In genomic region chr1:11466325-11466724, GRCm38 (mm10) we compare ENCODE assay signal across 21 mouse cellular contexts. TPM values are rescaled to one million over a fixed set of nuclear protein-coding genes. Genes with fewer than 3 reads are reported as not detected.
A peak's percentile ranks its signal among the peaks of the same experiment; 100 is the strongest.
DNase-seq lines count a peak whose midpoint lies in the region; ATAC-seq and TF ChIP-seq lines count a peak whose summit lies in the region.
"Had no signal": no experiment of that assay in that cellular context is flagged by ENCODE, and none has a peak within 500 bp of the region (broad histone marks: within the 10 kb centered on the region; RNA-seq: fewer than 3 reads in every experiment).

No protein-coding gene starts in this region.

- peak; percentile 31 for TF ChIP-seq CTCF in intestine, postnatal 0 days (IDR thresholded peaks at IDR 0.05; ENCODE audit: low read depth)

- no peak overlapping the region for H3K27ac ChIP-seq in forebrain, embryonic 14.5 days (ENCODE audit: low read depth, low read length)
- H3K27ac ChIP-seq in forebrain, embryonic 11.5 days (ENCODE audit: low read depth, low read length): no peak overlapping the region
- no peak overlapping the region for H3K27ac ChIP-seq in intestine, postnatal 0 days (ENCODE audit: low read depth, low read length)
- no peak overlapping the region for H3K27ac ChIP-seq in intestine, embryonic 15.5 days
- H3K27ac ChIP-seq: forebrain, embryonic 13.5 days; heart, embryonic 13.5 days; neural tube, embryonic 12.5 days had no signal

- no peak overlapping the region for H3K4me3 ChIP-seq in forebrain, embryonic 14.5 days (ENCODE audit: low read depth, low read length)
- H3K4me3 ChIP-seq in forebrain, embryonic 11.5 days (ENCODE audit: low read depth, low read length): no peak overlapping the region
- no peak overlapping the region for H3K4me3 ChIP-seq in intestine, postnatal 0 days (ENCODE audit: low read depth, low read length)
- H3K4me3 ChIP-seq in intestine, embryonic 15.5 days (replicated peaks): no peak overlapping the region
- H3K4me3 ChIP-seq: forebrain, embryonic 13.5 days; heart, embryonic 13.5 days; neural tube, embryonic 12.5 days had no signal

- no peaks in the 10 kb centered on the region for H3K9me3 ChIP-seq in forebrain, embryonic 14.5 days (replicated peaks; ENCODE audit: control insufficient read depth, low read length)
- no peaks in the 10 kb centered on the region for H3K9me3 ChIP-seq in forebrain, embryonic 11.5 days (ENCODE audit: control insufficient read depth, low read length)
- H3K9me3 ChIP-seq in intestine, postnatal 0 days (ENCODE audit: control insufficient read depth): no peaks in the 10 kb centered on the region
- H3K9me3 ChIP-seq in intestine, embryonic 15.5 days: no peaks in the 10 kb centered on the region
- H3K9me3 ChIP-seq: forebrain, embryonic 13.5 days; neural tube, embryonic 12.5 days had no signal

- H3K27me3 ChIP-seq in forebrain, embryonic 14.5 days (replicated peaks; ENCODE audit: control insufficient read depth, insufficient read depth, low read length): no peaks in the 10 kb centered on the region
- H3K27me3 ChIP-seq in forebrain, embryonic 11.5 days (ENCODE audit: control insufficient read depth, insufficient read depth, low read length): no peaks in the 10 kb centered on the region
- no peaks in the 10 kb centered on the region for H3K27me3 ChIP-seq in intestine, postnatal 0 days (replicated peaks; ENCODE audit: control insufficient read depth, insufficient read depth, low read length)
- no peaks in the 10 kb centered on the region for H3K27me3 ChIP-seq in intestine, embryonic 15.5 days (replicated peaks)
- H3K27me3 ChIP-seq: forebrain, embryonic 13.5 days; heart, embryonic 13.5 days; neural tube, embryonic 12.5 days had no signal

- H3K36me3 ChIP-seq in forebrain, embryonic 14.5 days (ENCODE audit: control insufficient read depth, insufficient read depth, low read length): no peaks in the 10 kb centered on the region
- no peaks in the 10 kb centered on the region for H3K36me3 ChIP-seq in forebrain, embryonic 11.5 days (ENCODE audit: control insufficient read depth, insufficient read depth, low read length)
- no peaks in the 10 kb centered on the region for H3K36me3 ChIP-seq in intestine, postnatal 0 days (ENCODE audit: control insufficient read depth, insufficient read depth)
- H3K36me3 ChIP-seq in intestine, embryonic 15.5 days: no peaks in the 10 kb centered on the region
- H3K36me3 ChIP-seq: heart, embryonic 13.5 days; neural tube, embryonic 12.5 days had no signal

- H3K9ac ChIP-seq in forebrain, embryonic 14.5 days (ENCODE audit: low read length): no peak overlapping the region
- H3K9ac ChIP-seq in forebrain, embryonic 11.5 days (ENCODE audit: low read length): no peak overlapping the region
- H3K9ac ChIP-seq in intestine, postnatal 0 days (ENCODE audit: low read depth, low read length): no peak overlapping the region
- no peak overlapping the region for H3K9ac ChIP-seq in intestine, embryonic 15.5 days
- H3K9ac ChIP-seq: forebrain, embryonic 13.5 days; heart, embryonic 13.5 days; neural tube, embryonic 12.5 days had no signal

- peak; percentile 8 for DNase-seq in forebrain, embryonic 14.5 days (ENCODE audit: low spot score)
- DNase-seq in forebrain, embryonic 11.5 days (ENCODE audit: low spot score): no peak
- DNase-seq in 3T3-L1 (ENCODE audit: low read depth, low spot score) (peak; percentile 16), R1 (ENCODE audit: low read depth, low spot score) (peak; percentile 44)
- DNase-seq in testis, postnatal 14 days (ENCODE audit: low spot score): no peak
- no peak for DNase-seq in thymus, postnatal 14 days
- DNase-seq: adrenal gland, postnatal 25 days; cerebellum, adult 2 months; heart, postnatal 36 days; kidney, adult 2 months; kidney, postnatal 25 days; lung, adult 2 months; lung, postnatal 4 days; right cerebral cortex, postnatal 4 days had no signal

- no peaks in the 10 kb centered on the region for H3K4me1 ChIP-seq in forebrain, embryonic 14.5 days (ENCODE audit: control insufficient read depth, insufficient read depth, low read length)
- no peaks in the 10 kb centered on the region for H3K4me1 ChIP-seq in forebrain, embryonic 11.5 days (replicated peaks; ENCODE audit: control insufficient read depth, insufficient read depth, low read length)
- no peaks in the 10 kb centered on the region for H3K4me1 ChIP-seq in intestine, postnatal 0 days (replicated peaks; ENCODE audit: control insufficient read depth, insufficient read depth, low read length)
- no peaks in the 10 kb centered on the region for H3K4me1 ChIP-seq in intestine, embryonic 15.5 days (replicated peaks)
- H3K4me1 ChIP-seq: forebrain, embryonic 13.5 days; heart, embryonic 13.5 days; neural tube, embryonic 12.5 days had no signal

- 78% methylated on average over 1 of the region's 1 CpGs for WGBS in forebrain, embryonic 14.5 days
- 80% methylated on average over 1 of the region's 1 CpGs for WGBS in forebrain, embryonic 11.5 days
- WGBS in intestine, postnatal 0 days: 70% methylated on average over 1 of the region's 1 CpGs
- 66% methylated on average over 1 of the region's 1 CpGs for WGBS in intestine, embryonic 15.5 days

- H3K4me2 ChIP-seq in forebrain, embryonic 14.5 days (ENCODE audit: low read length): no peak overlapping the region
- no peak overlapping the region for H3K4me2 ChIP-seq in forebrain, embryonic 11.5 days (ENCODE audit: low read depth, low read length, severe bottlenecking)
- H3K4me2 ChIP-seq in intestine, postnatal 0 days (replicated peaks; ENCODE audit: low read depth): no peak overlapping the region
- no peak overlapping the region for H3K4me2 ChIP-seq in intestine, embryonic 15.5 days (replicated peaks)
- H3K4me2 ChIP-seq: forebrain, embryonic 13.5 days; heart, embryonic 13.5 days; liver, embryonic 11.5 days; neural tube, embryonic 12.5 days had no signal

- no peak for ATAC-seq in forebrain, embryonic 14.5 days
- ATAC-seq in forebrain, embryonic 11.5 days (replicated peaks; ENCODE audit: low FRiP score): no peak
- ATAC-seq in intestine, postnatal 0 days: no peak
- no peak for ATAC-seq in intestine, embryonic 15.5 days
- ATAC-seq: CD4-positive, CD25-positive, alpha-beta regulatory T cell, adult 4 months; forebrain, embryonic 13.5 days had no signal

RNA-seq across cellular contexts. Expression of gene A830018L16Rik, which starts 52.4 kb away (rescaled TPM):
- 4.5 and 6.3 TPM in 2 replicates for polyA plus RNA-seq in forebrain, embryonic 14.5 days (2014; fragmentation: Nextera tagmentation; extraction: Ambion mirVana)
- polyA plus RNA-seq in forebrain, embryonic 11.5 days (2014; fragmentation: Nextera tagmentation; extraction: Ambion mirVana): 1.1 TPM in 2 replicates
- 0.91 and 0.92 TPM in 2 replicates for polyA plus RNA-seq in intestine, postnatal 0 days (2015; fragmentation: Nextera tagmentation; extraction: Ambion mirVana)
- polyA plus RNA-seq in intestine, embryonic 15.5 days (2015; fragmentation: Nextera tagmentation; extraction: Ambion mirVana): 5.4 and 5.8 TPM in 2 replicates
- polyA plus RNA-seq: CD4-positive, CD25-positive, alpha-beta regulatory T cell, adult 4 months had no signal

Comparison
In these comparisons a context has a peak if more than half of its experiments do, and no peak if none do; other contexts are left out.
1. DNase-seq: peak in forebrain, embryonic 14.5 days (single experiment), 3T3-L1 (single experiment) and R1 (single experiment); none in forebrain, embryonic 11.5 days (single experiment), testis, postnatal 14 days (single experiment) and thymus, postnatal 14 days (single experiment).